Mouse (Mus musculus): ENCODE measurements around the gene Ccdc86. TPM values are rescaled to one million over a fixed set of nuclear protein-coding genes. Genes with fewer than 3 reads are reported as not detected.

The Ccdc86 gene
- total and polyA plus RNA-seq, 3 experiments: 3.1 to 7.1 (median 6.9) TPM

DNA sequence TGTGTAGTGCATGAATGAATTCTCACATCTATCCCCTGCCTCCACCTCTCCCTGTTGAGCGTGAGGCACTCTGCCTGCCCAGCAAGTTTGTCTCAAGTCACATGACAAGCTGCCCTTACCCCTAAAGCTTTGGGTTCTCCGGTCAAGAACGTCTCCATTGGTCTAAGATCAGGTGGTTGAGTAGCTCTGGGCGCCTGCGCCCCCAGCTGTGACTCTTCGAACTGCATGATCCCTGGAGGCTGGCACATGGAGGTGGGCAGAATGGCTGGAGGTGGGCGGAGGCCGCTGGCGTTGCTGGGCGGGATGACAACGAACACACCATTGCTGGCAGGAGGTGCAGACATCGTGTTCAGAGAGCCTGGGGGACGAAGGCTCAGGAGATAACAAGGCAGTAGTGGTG is 35.5 kb upstream of the Ccdc86 start:
- WGBS: 68% methylated on average over 13 of the region's 13 CpGs
- Histone ChIP-seq H3K27me3 (ENCODE audit: control insufficient read depth, insufficient read depth, low read length) (no peaks in the 10 kb centered on the region), H3K9ac (ENCODE audit: low read depth, low read length) (no peak overlapping the region), H3K4me1 (ENCODE audit: control insufficient read depth, insufficient read depth, low read length) (peaks cover 1% of the 10 kb centered on the region; the same call in 1 of the 2 replicates), H3K36me3 (ENCODE audit: control insufficient read depth, insufficient read depth, low read length) (no peaks in the 10 kb centered on the region), H3K27ac (no peak overlapping the region), H3K79me2 (replicated peaks; ENCODE audit: control insufficient read depth, insufficient read depth, low read length) (no peaks in the 10 kb centered on the region), H3K4me3 (no peak overlapping the region)
- intact Hi-C loops (cut with DNase I): no loop called here
- DNase-seq: no peak
- no peak for TF ChIP-seq POLR2A (IDR thresholded peaks at IDR 0.05; ENCODE audit: insufficient read depth, low read depth, low read length)
- TF ChIP-seq CTCF (IDR thresholded peaks at IDR 0.05): peak; percentile 24
- TF ChIP-seq EP300 (IDR thresholded peaks at IDR 0.05; ENCODE audit: insufficient read depth, low read depth, low read length): no peak

GRCm38 (mm10) chr19:10983146-10983545 is 34.1 kb upstream of the Ccdc86 start:
- Histone ChIP-seq H3K36me3 (ENCODE audit: control insufficient read depth, insufficient read depth, low read length) (no peaks in the 10 kb centered on the region), H3K9ac (ENCODE audit: low read depth, low read length) (no peak overlapping the region), H3K4me3 (no peak overlapping the region), H3K4me1 (ENCODE audit: control insufficient read depth, insufficient read depth, low read length) (peaks cover 1% of the 10 kb centered on the region; the same call in 1 of the 2 replicates), H3K27me3 (ENCODE audit: control insufficient read depth, insufficient read depth, low read length) (no peaks in the 10 kb centered on the region), H3K79me2 (replicated peaks; ENCODE audit: control insufficient read depth, insufficient read depth, low read length) (no peaks in the 10 kb centered on the region), H3K27ac (no peak overlapping the region)
- TF ChIP-seq CTCF (IDR thresholded peaks at IDR 0.05): peak; percentile 73
- TF ChIP-seq EP300 (IDR thresholded peaks at IDR 0.05; ENCODE audit: insufficient read depth, low read depth, low read length): no peak
- DNase-seq: peak; percentile 26 to 68
- 24% methylated on average over 14 of the region's 14 CpGs for WGBS
- intact Hi-C loops (cut with DNase I): no loop called here

DNA sequence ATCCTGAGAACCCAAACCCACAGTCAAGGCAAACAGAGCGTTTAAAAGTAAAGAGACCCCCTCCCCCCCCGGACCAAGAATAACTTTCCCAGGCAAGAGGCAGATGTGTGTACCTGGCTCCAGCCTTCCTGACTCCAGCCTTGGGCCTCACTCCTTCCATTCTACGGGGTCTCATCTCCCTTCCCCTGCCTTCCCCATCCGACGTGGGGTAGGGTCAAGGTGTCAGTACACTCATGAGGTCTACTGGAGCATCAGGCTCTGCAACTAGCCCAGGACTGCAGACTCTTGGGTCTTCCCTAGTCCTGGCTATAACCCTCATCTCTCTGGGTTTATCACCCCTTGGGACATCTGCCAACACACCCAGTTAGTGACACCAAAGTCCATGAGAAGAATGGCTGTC is 31.1 kb upstream of the Ccdc86 start:
- no peak overlapping the region for H3K4me3 ChIP-seq
- DNase-seq: no peak
- H3K9ac ChIP-seq (ENCODE audit: low read depth, low read length): no peak overlapping the region
- H3K79me2 ChIP-seq (replicated peaks; ENCODE audit: control insufficient read depth, insufficient read depth, low read length): no peaks in the 10 kb centered on the region
- H3K4me1 ChIP-seq (ENCODE audit: control insufficient read depth, insufficient read depth, low read length): peaks cover 1% of the 10 kb centered on the region; the same call in 1 of the 2 replicates
- 78% methylated on average over 5 of the region's 5 CpGs for WGBS
- intact Hi-C loops (cut with DNase I): no loop called here
- H3K27ac ChIP-seq: no peak overlapping the region
- H3K36me3 ChIP-seq (ENCODE audit: control insufficient read depth, insufficient read depth, low read length): no peaks in the 10 kb centered on the region
- no peaks in the 10 kb centered on the region for H3K27me3 ChIP-seq (ENCODE audit: control insufficient read depth, insufficient read depth, low read length)
- TF ChIP-seq POLR2A (IDR thresholded peaks at IDR 0.05; ENCODE audit: insufficient read depth, low read depth, low read length) (no peak), EP300 (IDR thresholded peaks at IDR 0.05; ENCODE audit: insufficient read depth, low read depth, low read length) (no peak), CTCF (IDR thresholded peaks at IDR 0.05) (no peak)

DNA sequence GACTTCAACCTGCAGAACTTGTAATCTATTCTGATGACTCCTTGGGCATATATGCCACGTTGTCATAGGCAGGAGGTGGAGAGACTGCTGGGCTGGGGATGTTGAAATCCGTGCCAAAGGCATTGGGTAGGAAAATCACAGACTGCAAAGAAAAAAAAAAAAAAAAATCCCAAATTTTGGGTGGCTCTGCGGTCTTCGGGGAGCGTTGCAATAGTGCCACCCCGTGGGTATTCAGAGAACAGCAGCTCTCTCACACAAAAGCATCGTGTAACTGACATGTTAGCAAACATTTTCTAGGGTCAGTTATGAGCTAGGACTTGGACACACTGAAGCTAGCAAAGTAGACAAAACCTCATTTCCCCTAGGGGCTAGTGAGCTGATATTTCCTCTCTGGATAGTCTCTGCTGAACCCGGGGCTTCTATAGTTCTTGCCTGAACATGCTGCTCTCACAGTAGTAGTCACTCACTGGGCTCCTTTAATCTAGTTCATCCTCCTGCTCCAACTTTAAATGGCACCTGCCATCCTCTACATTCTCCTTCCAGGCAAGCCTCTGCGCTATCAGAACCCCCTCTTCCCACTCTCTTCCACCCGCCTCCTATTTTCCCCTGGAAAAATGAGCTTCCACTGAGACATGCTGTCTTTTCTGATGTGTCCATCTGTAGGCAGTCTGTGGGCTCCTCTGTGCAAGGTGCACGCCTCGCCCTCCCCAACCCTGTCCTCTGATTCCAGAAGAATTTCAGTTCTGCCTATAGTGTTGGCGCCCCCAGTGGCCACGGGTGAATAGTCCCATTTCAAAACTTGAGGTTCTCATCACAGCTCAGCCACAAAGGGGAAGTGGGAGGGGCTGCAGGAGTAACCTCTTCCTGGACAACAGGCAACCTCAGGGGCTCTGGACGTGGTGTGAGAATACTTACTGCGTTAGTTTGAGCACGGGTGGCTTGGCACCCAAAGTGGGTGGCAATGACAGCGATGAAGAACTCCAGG is 30.4 kb upstream of the Ccdc86 start:
- H3K9ac ChIP-seq (ENCODE audit: low read depth, low read length): no peak overlapping the region
- TF ChIP-seq EP300 (IDR thresholded peaks at IDR 0.05; ENCODE audit: insufficient read depth, low read depth, low read length): no peak
- no peak for TF ChIP-seq POLR2A (IDR thresholded peaks at IDR 0.05; ENCODE audit: insufficient read depth, low read depth, low read length)
- peak; percentile 73 for TF ChIP-seq CTCF (IDR thresholded peaks at IDR 0.05)
- WGBS: 12% methylated on average over 18 of the region's 18 CpGs

DNA sequence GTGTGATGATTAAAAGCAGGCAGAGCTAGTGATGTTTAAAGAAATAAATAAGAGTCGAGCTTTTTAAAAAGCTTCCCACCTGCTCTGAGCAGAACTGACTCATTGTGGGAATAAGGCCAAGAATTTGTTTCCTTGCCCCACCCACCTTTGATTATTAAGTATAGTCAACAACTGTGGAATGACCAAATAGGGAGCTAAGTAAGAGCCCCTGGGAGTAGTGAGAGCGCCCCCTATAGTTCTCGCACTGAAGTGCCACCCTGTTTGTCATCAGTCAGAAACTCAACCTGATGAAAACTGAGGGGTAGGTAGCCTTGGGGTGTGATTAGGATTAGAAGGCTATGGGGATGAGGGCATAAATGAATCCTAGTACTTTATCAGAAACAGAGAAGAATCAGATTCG is 27.3 kb upstream of the Ccdc86 start:
- Histone ChIP-seq H3K9ac (ENCODE audit: low read depth, low read length) (no peak overlapping the region), H3K27me3 (ENCODE audit: control insufficient read depth, insufficient read depth, low read length) (no peaks in the 10 kb centered on the region), H3K36me3 (ENCODE audit: control insufficient read depth, insufficient read depth, low read length) (no peaks in the 10 kb centered on the region), H3K4me3 (no peak overlapping the region), H3K4me1 (ENCODE audit: control insufficient read depth, insufficient read depth, low read length) (peaks cover 1% of the 10 kb centered on the region; the same call in 1 of the 2 replicates), H3K27ac (no peak overlapping the region), H3K79me2 (replicated peaks; ENCODE audit: control insufficient read depth, insufficient read depth, low read length) (no peaks in the 10 kb centered on the region)
- WGBS: 43% methylated on average over 4 of the region's 4 CpGs
- TF ChIP-seq POLR2A (IDR thresholded peaks at IDR 0.05; ENCODE audit: insufficient read depth, low read depth, low read length): no peak
- TF ChIP-seq EP300 (IDR thresholded peaks at IDR 0.05; ENCODE audit: insufficient read depth, low read depth, low read length): no peak
- TF ChIP-seq CTCF (IDR thresholded peaks at IDR 0.05): peak; percentile 79
- intact Hi-C loops (cut with DNase I): loop anchor here (5.0 kb wide), 2 partner anchors 264 to 309 kb away; no protein-coding TSS in a partner anchor
- peak in 1 of 2 experiments; percentile 22 for DNase-seq

More for the DNA sequence above, 30.4 kb upstream of the Ccdc86 start:
- H3K27ac ChIP-seq: peak overlapping the region; percentile 51
- no peaks in the 10 kb centered on the region for H3K27me3 ChIP-seq (ENCODE audit: control insufficient read depth, insufficient read depth, low read length)
- DNase-seq: peak; percentile 84 to 86
- H3K4me1 ChIP-seq (ENCODE audit: control insufficient read depth, insufficient read depth, low read length): peaks cover 1% of the 10 kb centered on the region; the same call in 1 of the 2 replicates
- intact Hi-C loops (cut with DNase I): loop anchor here (5.0 kb wide), 2 partner anchors 267 to 312 kb away; no protein-coding TSS in a partner anchor
- H3K4me3 ChIP-seq: peak overlapping the region; percentile 25
- H3K79me2 ChIP-seq (replicated peaks; ENCODE audit: control insufficient read depth, insufficient read depth, low read length): no peaks in the 10 kb centered on the region
- H3K36me3 ChIP-seq (ENCODE audit: control insufficient read depth, insufficient read depth, low read length): no peaks in the 10 kb centered on the region

DNA sequence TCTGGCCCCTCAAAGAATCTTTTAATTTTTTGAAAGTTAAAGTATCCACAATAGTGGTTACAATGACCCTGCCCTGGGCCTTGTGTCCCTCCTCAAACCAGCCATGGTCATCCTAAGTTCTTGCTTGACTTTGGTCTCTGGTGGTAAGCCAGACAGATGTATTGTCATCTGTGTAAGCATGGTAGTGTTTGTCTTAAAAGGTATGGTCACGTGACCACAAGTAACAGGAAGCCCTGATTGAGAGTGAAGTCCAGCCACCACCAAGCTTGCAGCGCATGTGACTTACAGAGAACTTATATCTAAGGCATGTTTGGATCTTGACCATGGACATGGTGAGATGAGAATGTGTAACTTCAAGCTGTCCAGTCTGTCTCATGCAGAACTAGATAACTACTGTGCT is 26.1 kb upstream of the Ccdc86 start:
- TF ChIP-seq POLR2A (IDR thresholded peaks at IDR 0.05; ENCODE audit: insufficient read depth, low read depth, low read length) (no peak), EP300 (IDR thresholded peaks at IDR 0.05; ENCODE audit: insufficient read depth, low read depth, low read length) (no peak), CTCF (IDR thresholded peaks at IDR 0.05) (no peak)
- Histone ChIP-seq H3K79me2 (replicated peaks; ENCODE audit: control insufficient read depth, insufficient read depth, low read length) (no peaks in the 10 kb centered on the region), H3K36me3 (ENCODE audit: control insufficient read depth, insufficient read depth, low read length) (no peaks in the 10 kb centered on the region), H3K27ac (no peak overlapping the region), H3K4me3 (no peak overlapping the region), H3K4me1 (ENCODE audit: control insufficient read depth, insufficient read depth, low read length) (peaks cover 1% of the 10 kb centered on the region; the same call in 1 of the 2 replicates), H3K9ac (ENCODE audit: low read depth, low read length) (no peak overlapping the region), H3K27me3 (ENCODE audit: control insufficient read depth, insufficient read depth, low read length) (no peaks in the 10 kb centered on the region)
- no peak for DNase-seq
- 72% methylated on average over 2 of the region's 2 CpGs for WGBS
- intact Hi-C loops (cut with DNase I): loop anchor here (5.0 kb wide), 2 partner anchors 263 to 308 kb away; no protein-coding TSS in a partner anchor

Data from heart, adult 2 months (tissue).